Mouse (Mus musculus) adipose tissue, adult 10 weeks (tissue): ENCODE data around the gene Dpm1. TPM values are rescaled to one million over a fixed set of nuclear protein-coding genes. Genes with fewer than 3 reads are reported as not detected.

ENCODE experiments used
- polyA plus RNA-seq: library from polyadenylated mRNA; stranded (reverse); fragments of 350-450 nt; fragmentation: Illumina TruSeq; extraction: RNeasy Lipid Tissue Mini Kit (QIAGEN cat#74804); gene quantifications from one replicate; pipeline ENCODE4 v1.2.3, GENCODE M21; 2014; ENCODE audit warnings: low read depth, low replicate concordance

Dpm1 gene
- 71.1 TPM for polyA plus RNA-seq

DNA sequence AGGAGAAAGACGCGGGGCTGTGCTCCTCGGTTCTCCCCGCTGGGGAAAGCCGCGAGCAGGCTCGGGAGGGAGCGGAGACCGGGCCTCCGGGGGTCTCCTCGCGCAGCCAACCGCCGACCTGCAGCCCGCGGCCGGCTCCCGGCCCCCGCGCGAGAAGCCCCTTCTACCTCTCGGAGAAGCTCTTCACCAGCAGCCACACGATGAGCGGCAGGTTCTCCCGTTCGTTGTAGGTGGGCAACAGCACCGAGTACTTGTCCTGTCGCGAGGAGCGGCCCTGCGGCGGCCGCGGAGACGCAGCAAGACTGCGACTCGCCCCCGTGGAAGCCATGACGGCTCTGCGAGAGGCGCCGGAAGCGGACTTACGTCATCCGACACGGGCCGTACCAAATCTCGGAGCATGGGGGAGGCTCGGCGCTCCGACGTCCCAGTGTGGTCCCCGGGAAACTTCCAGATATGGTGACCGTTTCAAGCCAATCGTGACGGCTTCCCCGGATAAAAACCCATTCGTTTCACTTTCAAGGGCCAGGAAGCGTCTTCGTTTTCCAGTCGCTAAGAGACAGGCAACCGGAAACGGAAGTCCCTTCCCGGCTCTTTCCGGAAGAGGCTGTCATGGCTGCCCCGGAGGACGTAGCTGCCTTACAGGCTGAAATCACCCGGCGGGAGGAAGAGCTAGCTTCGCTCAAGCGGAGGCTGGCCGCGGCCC, at the start of gene Dpm1, which contains the start of the genes Gm20716 and Mocs3:
Gene Dpm1, minus strand, starts transcription at position 566 of the 703 bp plus-strand sequence.
Gene Gm20716, minus strand, starts transcription at position 339 of the 703 bp plus-strand sequence.
Gene Mocs3, plus strand, starts transcription at position 597 of the 703 bp plus-strand sequence.

DNA sequence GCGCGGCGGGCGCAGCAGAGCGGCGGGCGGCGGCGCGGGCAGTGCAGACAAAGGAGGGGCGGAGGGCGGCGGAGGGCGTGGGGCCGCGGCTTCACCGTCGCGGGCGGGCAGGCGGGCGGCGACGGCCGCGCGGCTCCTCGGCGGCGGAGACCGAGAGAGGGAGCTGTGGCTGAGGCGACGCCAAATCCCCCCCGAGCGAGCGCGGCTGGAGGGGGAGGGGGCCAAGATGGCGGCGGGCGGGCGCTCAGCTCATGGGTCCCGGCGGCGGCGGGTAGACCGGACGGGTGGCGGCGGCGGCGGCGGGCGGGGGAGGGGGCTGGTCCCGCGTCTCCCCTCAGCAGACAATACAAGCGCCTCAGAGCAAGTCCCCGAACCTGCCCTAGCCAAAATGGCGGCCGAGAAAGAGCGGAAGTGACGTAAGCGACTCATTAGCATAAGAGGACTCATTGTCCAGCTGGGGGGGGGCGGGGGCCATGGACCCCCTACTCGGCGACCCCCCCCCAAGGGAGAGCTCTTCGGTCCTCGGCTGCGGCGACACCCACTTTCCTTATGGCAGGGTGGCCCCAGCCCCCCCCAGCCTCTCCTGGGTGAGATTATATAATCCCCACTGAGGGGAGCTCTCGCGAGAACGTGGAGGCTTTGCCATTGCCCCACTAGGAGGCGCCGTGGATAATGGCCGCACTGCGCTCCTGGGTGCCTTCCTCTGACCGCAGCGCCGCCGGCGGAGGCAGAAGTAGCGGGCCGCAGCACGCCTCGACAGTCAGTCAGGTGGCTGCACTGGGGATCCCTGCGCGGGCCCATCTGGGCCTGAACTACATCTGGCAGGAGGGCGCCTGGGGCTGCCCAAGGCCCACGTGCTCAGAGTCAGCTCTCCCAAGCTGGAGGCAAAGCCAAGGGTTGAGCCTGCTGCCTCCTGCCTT, 23.4 kb downstream of the Dpm1 start, which contains the start of gene Adnp:
Gene Adnp, minus strand, starts transcription at position 388 of the 920 bp plus-strand sequence.

Other genes starting within 250 kb of the Dpm1 start
- 0.92 TPM for gene Ripor3, start 220.0 kb downstream of the Dpm1 start, polyA plus RNA-seq
- gene Pard6b, start 149.6 kb downstream of the Dpm1 start, polyA plus RNA-seq: 10.2 TPM
- 3.8 TPM for gene Adnp, start 23.5 kb downstream of the Dpm1 start, polyA plus RNA-seq
- 53.5 TPM for gene Gm20716, start 227 bp downstream of the Dpm1 start, polyA plus RNA-seq
- gene Mocs3, start within 50 bp of the Dpm1 start, polyA plus RNA-seq: 5.1 TPM
- 2.1 TPM for gene Kcng1, start 51.1 kb upstream of the Dpm1 start, polyA plus RNA-seq